Mouse (Mus musculus) MEL (cell line): ENCODE results near the gene Gmppa. TPM values are rescaled to one million over a fixed set of nuclear protein-coding genes. Genes with fewer than 3 reads are reported as not detected.

Source experiments
- DNase-seq: peaks from one replicate; pipeline ENCODE4 v3.0.0; 2011; ENCODE audit warnings: low read depth, low spot score
- H3K27ac ChIP-seq: 2 replicates; pipeline ENCODE4 v1.5.1; 2012; ENCODE audit warnings: low read depth, mild to moderate bottlenecking, control low read depth, low read length, moderate library complexity; ENCODE audit not compliant: control insufficient read depth
- H3K27me3 ChIP-seq, 2 experiments: fragments of 150-350 bp in 1 of 2; sonication (generic) in 1 of 2; 2 replicates each; pipeline ENCODE4 v1.6.1; 2012; ENCODE audit warnings: low read length in 2 of 2, mild to moderate bottlenecking in 2 of 2, improper control_type of control experiment in 1 of 2, moderate library complexity in 1 of 2; ENCODE audit not compliant: insufficient read depth in 2 of 2, control insufficient read depth in 1 of 2
- H3K36me3 ChIP-seq, 2 experiments: 2 replicates each; pipeline ENCODE4 v1.6.1; 2012 to 2014; ENCODE audit warnings: low read length in 2 of 2, improper control_type of control experiment in 1 of 2, inconsistent platforms in 1 of 2, mild to moderate bottlenecking in 1 of 2; ENCODE audit not compliant: insufficient read depth in 2 of 2, control insufficient read depth in 1 of 2
- H3K4me1 ChIP-seq, 2 experiments: fragments of 150-350 bp in 1 of 2; sonication (generic) in 1 of 2; 2 replicates each; pipeline ENCODE4 v1.6.1; 2012; ENCODE audit warnings: low read length in 2 of 2, improper control_type of control experiment in 1 of 2, mild to moderate bottlenecking in 1 of 2; ENCODE audit not compliant: insufficient read depth in 2 of 2, control insufficient read depth in 1 of 2
- H3K4me3 ChIP-seq, 2 experiments: fragments of 150-350 bp in 1 of 2; sonication (generic) in 1 of 2; 2 replicates each; pipeline ENCODE4 v1.5.1; 2012; ENCODE audit warnings: low read depth in 2 of 2, low read length in 2 of 2, mild to moderate bottlenecking in 2 of 2, moderate library complexity in 2 of 2, control low read depth in 1 of 2, improper control_type of control experiment in 1 of 2; ENCODE audit not compliant: control insufficient read depth in 1 of 2, insufficient read depth in 1 of 2
- H3K79me2 ChIP-seq: 2 replicates; pipeline ENCODE4 v1.6.1; 2012; ENCODE audit warnings: mild to moderate bottlenecking, low read length, moderate library complexity; ENCODE audit not compliant: control insufficient read depth, poor library complexity, insufficient read depth
- H3K9ac ChIP-seq: 2 replicates; pipeline ENCODE4 v1.6.1; 2012; ENCODE audit warnings: low read depth, mild to moderate bottlenecking, control low read depth, low read length, moderate library complexity; ENCODE audit not compliant: control insufficient read depth, poor library complexity, severe bottlenecking
- H3K9me3 ChIP-seq: fragments of 150-350 bp; sonication (generic); replicated peaks from 2 replicates; pipeline ENCODE4 v1.6.1; 2012; ENCODE audit warnings: mild to moderate bottlenecking, low read length, improper control_type of control experiment, moderate library complexity; ENCODE audit not compliant: insufficient read depth
- BHLHE40 ChIP-seq: IDR thresholded peaks from 2 replicates; pipeline ENCODE4 v1.6.1; 2012; ENCODE audit warnings: low read depth, mild to moderate bottlenecking, inconsistent platforms, low read length, improper control_type of control experiment, borderline replicate concordance
- CTCF ChIP-seq, 3 experiments: IDR thresholded peaks in 2 of 3; conservative IDR thresholded peaks in 1 of 3; 2 replicates each; pipeline ENCODE4 v1.5.1; 2011 to 2012; ENCODE audit warnings: low read length in 3 of 3, low read depth in 2 of 3, mild to moderate bottlenecking in 2 of 3, improper control_type of control experiment in 1 of 3, inconsistent platforms in 1 of 3, mixed read lengths in 1 of 3, moderate library complexity in 1 of 3; ENCODE audit not compliant: control insufficient read depth in 1 of 3, insufficient read depth in 1 of 3, poor library complexity in 1 of 3, severe bottlenecking in 1 of 3
- E2F4 ChIP-seq: IDR thresholded peaks from 2 replicates; pipeline ENCODE4 v1.6.1; 2011; ENCODE audit warnings: low read depth, low read length, improper control_type of control experiment, borderline replicate concordance
- ELF1 ChIP-seq: IDR thresholded peaks from 2 replicates; pipeline ENCODE4 v1.6.1; 2014; ENCODE audit warnings: low read depth, mild to moderate bottlenecking, inconsistent platforms, low read length, improper control_type of control experiment, moderate library complexity
- EP300 ChIP-seq, 2 experiments: IDR thresholded peaks; 2 replicates each; pipeline ENCODE4 v1.6.1; 2011; ENCODE audit warnings: improper control_type of control experiment in 2 of 2, low read length in 2 of 2, low read depth in 1 of 2, mild to moderate bottlenecking in 1 of 2
- GATA1 ChIP-seq: IDR thresholded peaks from 2 replicates; pipeline ENCODE4 v1.6.1; 2011; ENCODE audit warnings: low read depth, low read length, improper control_type of control experiment
- HCFC1 ChIP-seq: IDR thresholded peaks from 2 replicates; pipeline ENCODE4 v1.6.1; 2012; ENCODE audit warnings: low read depth, mild to moderate bottlenecking, inconsistent platforms, low read length, improper control_type of control experiment, moderate library complexity
- JUND ChIP-seq: IDR thresholded peaks from 2 replicates; pipeline ENCODE4 v1.6.1; 2011; ENCODE audit warnings: low read depth, mild to moderate bottlenecking, improper control_type of control experiment, low read length
- KAT2A ChIP-seq: conservative IDR thresholded peaks from 2 replicates; pipeline ENCODE4 v1.6.1; 2012; ENCODE audit warnings: low read depth, low read length, improper control_type of control experiment, inconsistent platforms
- MAFK ChIP-seq: IDR thresholded peaks from 2 replicates; pipeline ENCODE4 v1.6.1; 2011; ENCODE audit warnings: low read depth, mild to moderate bottlenecking, low read length, improper control_type of control experiment, borderline replicate concordance
- MAZ ChIP-seq: IDR thresholded peaks from 2 replicates; pipeline ENCODE4 v1.6.1; 2012; ENCODE audit warnings: low read depth, mild to moderate bottlenecking, inconsistent platforms, low read length, improper control_type of control experiment
- MEF2A ChIP-seq: IDR thresholded peaks from 2 replicates; pipeline ENCODE4 v1.6.1; 2014; ENCODE audit warnings: low read depth, mild to moderate bottlenecking, inconsistent platforms, low read length, improper control_type of control experiment; ENCODE audit not compliant: poor library complexity, insufficient replicate concordance, severe bottlenecking; ENCODE audit errors: extremely low read depth
- MYB ChIP-seq: IDR thresholded peaks from 2 replicates; pipeline ENCODE4 v1.6.1; 2011; ENCODE audit warnings: mild to moderate bottlenecking, low read depth, low read length, improper control_type of control experiment
- MYC ChIP-seq: IDR thresholded peaks from 2 replicates; pipeline ENCODE4 v1.6.1; 2011; ENCODE audit warnings: low read depth, mild to moderate bottlenecking, low read length, improper control_type of control experiment, moderate library complexity
- NELFE ChIP-seq: IDR thresholded peaks from 2 replicates; pipeline ENCODE4 v1.6.1; 2011; ENCODE audit warnings: low read depth, low read length, improper control_type of control experiment
- POLR2AphosphoS2 ChIP-seq: IDR thresholded peaks from 2 replicates; pipeline ENCODE4 v1.6.1; 2011; ENCODE audit warnings: low read length, improper control_type of control experiment
- POLR2AphosphoS5 ChIP-seq: IDR thresholded peaks from 2 replicates; pipeline ENCODE4 v1.6.1; 2012; ENCODE audit warnings: low read depth, borderline replicate concordance, mild to moderate bottlenecking, inconsistent platforms, low read length, moderate library complexity, mixed read lengths
- RAD21 ChIP-seq: IDR thresholded peaks from 2 replicates; pipeline ENCODE4 v1.6.1; 2011; ENCODE audit warnings: mild to moderate bottlenecking, low read depth, low read length, improper control_type of control experiment
- SMC3 ChIP-seq: IDR thresholded peaks from 2 replicates; pipeline ENCODE4 v1.6.1; 2011; ENCODE audit warnings: low read depth, low read length, improper control_type of control experiment
- TBP ChIP-seq: IDR thresholded peaks from 2 replicates; pipeline ENCODE4 v1.8.0; 2011; ENCODE audit warnings: low read depth, low read length, improper control_type of control experiment
- TCF12 ChIP-seq: IDR thresholded peaks from 2 replicates; pipeline ENCODE4 v1.6.1; 2014; ENCODE audit warnings: low read depth, mild to moderate bottlenecking, inconsistent platforms, low read length, improper control_type of control experiment, moderate library complexity
- UBTF ChIP-seq: IDR thresholded peaks from 2 replicates; pipeline ENCODE4 v1.6.1; 2012; ENCODE audit warnings: low read depth, mild to moderate bottlenecking, inconsistent platforms, low read length, improper control_type of control experiment, moderate library complexity, borderline replicate concordance; ENCODE audit not compliant: insufficient read depth
- USF1 ChIP-seq: IDR thresholded peaks from 2 replicates; pipeline ENCODE4 v1.6.1; 2014; ENCODE audit warnings: low read depth, mild to moderate bottlenecking, inconsistent platforms, low read length, improper control_type of control experiment, moderate library complexity
- ZC3H11A ChIP-seq: IDR thresholded peaks from 2 replicates; pipeline ENCODE4 v1.6.1; 2012; ENCODE audit warnings: low read depth, mild to moderate bottlenecking, inconsistent platforms, low read length, improper control_type of control experiment
- ZKSCAN1 ChIP-seq: IDR thresholded peaks from 2 replicates; pipeline ENCODE4 v1.6.1; 2012; ENCODE audit warnings: low read depth, mild to moderate bottlenecking, inconsistent platforms, low read length, improper control_type of control experiment, moderate library complexity
- ZNF384 ChIP-seq: IDR thresholded peaks from 2 replicates; pipeline ENCODE4 v1.6.1; 2012; ENCODE audit warnings: low read depth, mild to moderate bottlenecking, inconsistent platforms, low read length, improper control_type of control experiment
- polyA plus RNA-seq, 2 experiments: library from polyadenylated mRNA; stranded (reverse) in 1 of 2; unstranded in 1 of 2; fragments of >175 nt in 1 of 2; fragments of >200 nt in 1 of 2; gene quantifications; 2 replicates each; pipeline versions ENCODE4 v1.2.1 to v1.2.4; 2012; ENCODE audit warnings: low replicate concordance in 2 of 2, low read depth in 1 of 2; ENCODE audit not compliant: insufficient read length in 2 of 2, insufficient read depth in 1 of 2, missing spikeins in 1 of 2
- total RNA-seq: library from RNA; depleted of rRNA; stranded (reverse); fragments of 300-350 nt; gene quantifications from 2 replicates; pipeline ENCODE4 v1.2.3, GENCODE M21; 2012

Gene Gmppa
- total and polyA plus RNA-seq, 3 experiments = 65.0 to 145 TPM; not detected in 1

- no peak overlapping the region for H3K9ac ChIP-seq
- no peaks in the 10 kb centered on the region for H3K4me1 ChIP-seq
- H3K27me3 ChIP-seq = no peaks in the 10 kb centered on the region
- no peaks in the 10 kb centered on the region for H3K36me3 ChIP-seq
- no peak overlapping the region for H3K4me3 ChIP-seq
- H3K79me2 ChIP-seq = no peaks in the 10 kb centered on the region
- no peak for TF ChIP-seq E2F4
- no peak for TF ChIP-seq SMC3
- no peak for TF ChIP-seq MAZ
- TF ChIP-seq MEF2A = no peak
- no peak for TF ChIP-seq POLR2AphosphoS5
- no peak for TF ChIP-seq RAD21
- TF ChIP-seq TBP = no peak
- TF ChIP-seq MAFK = no peak
- no peak for TF ChIP-seq MYC
- no peak for TF ChIP-seq ELF1
- TF ChIP-seq USF1 = no peak
- TF ChIP-seq HCFC1 = no peak
- TF ChIP-seq ZKSCAN1 = no peak
- no peak for TF ChIP-seq EP300 (IDR thresholded peaks at IDR 0.05; ENCODE audit: low read depth in 1 of 2, low read length in 2 of 2)
- TF ChIP-seq ZC3H11A = no peak
- no peak overlapping the region for H3K27ac ChIP-seq
- DNase-seq = no peak
- H3K9me3 ChIP-seq = no peaks in the 10 kb centered on the region
Measured at GRCm38 (mm10) chr1:75399755-75400492, 35.8 kb upstream of the Gmppa start.

GRCm38 (mm10) chr1:75400493-75401115, 35.1 kb upstream of the Gmppa start:
- Histone ChIP-seq H3K4me3 (no peak overlapping the region), H3K4me1 (no peaks in the 10 kb centered on the region), H3K36me3 (no peaks in the 10 kb centered on the region), H3K9me3 (no peaks in the 10 kb centered on the region), H3K27ac (no peak overlapping the region), H3K27me3 (no peaks in the 10 kb centered on the region), H3K9ac (no peak overlapping the region), H3K79me2 (no peaks in the 10 kb centered on the region)
- TF ChIP-seq RAD21 (no peak), NELFE (no peak), ZNF384 (no peak), JUND (no peak), UBTF (no peak), GATA1 (no peak), TCF12 (no peak), MYB (no peak), CTCF (IDR thresholded peaks at IDR 0.05 in 2 of 3, conservative IDR thresholded peaks at IDR 0.05 in 1 of 3; ENCODE audit: control insufficient read depth in 1 of 3, insufficient read depth in 1 of 3, low read depth in 2 of 3, low read length in 3 of 3, poor library complexity in 1 of 3, severe bottlenecking in 1 of 3) (no peak), ELF1 (no peak), ZC3H11A (no peak), KAT2A (no peak), BHLHE40 (no peak), MYC (no peak), ZKSCAN1 (no peak), MAZ (no peak), POLR2AphosphoS2 (no peak)
- no peak for DNase-seq
